Mouse (Mus musculus) stomach, postnatal 0 days (tissue): Measurements from ENCODE around the gene Lef1. TPM values are rescaled to one million over a fixed set of nuclear protein-coding genes. Genes with fewer than 3 reads are reported as not detected.

Experiments used
- ATAC-seq: fragments of 200-750 bp; cut with Nextera tagmentation; 2 replicates; pipeline ENCODE4 v1.8.0; 2017; ENCODE audit not compliant: low FRiP score, low TSS enrichment
- DNase-seq: peaks from one replicate; pipeline ENCODE4 v3.0.0-alpha.2; 2016; ENCODE audit warnings: low spot score
- H3K27ac ChIP-seq: fragments of 300-500 bp; sonication (generic); replicated peaks from 2 replicates; pipeline ENCODE4 v1.5.1; 2014; ENCODE audit warnings: mild to moderate bottlenecking, control low read depth
- H3K27me3 ChIP-seq: fragments of 300-500 bp; sonication (generic); 2 replicates; pipeline ENCODE4 v1.6.1; 2014; ENCODE audit warnings: low read length; ENCODE audit not compliant: control insufficient read depth, insufficient read depth
- H3K36me3 ChIP-seq: fragments of 300-500 bp; sonication (generic); 2 replicates; pipeline ENCODE4 v1.6.1; 2014; ENCODE audit warnings: low read length, mixed read lengths; ENCODE audit not compliant: control insufficient read depth, insufficient read depth
- H3K4me1 ChIP-seq: fragments of 300-500 bp; sonication (generic); replicated peaks from 2 replicates; pipeline ENCODE4 v1.6.1; 2014; ENCODE audit warnings: antibody characterized with exemption; ENCODE audit not compliant: control insufficient read depth, insufficient read depth
- H3K4me2 ChIP-seq: fragments of 300-500 bp; sonication (generic); replicated peaks from 2 replicates; pipeline ENCODE4 v1.6.1; 2014; ENCODE audit warnings: low read depth, mild to moderate bottlenecking, control low read depth, moderate library complexity
- H3K4me3 ChIP-seq: fragments of 300-500 bp; sonication (generic); 2 replicates; pipeline ENCODE4 v1.5.1; 2014; ENCODE audit warnings: low read depth, low read length, control low read depth
- H3K9ac ChIP-seq: fragments of 300-500 bp; sonication (generic); 2 replicates; pipeline ENCODE4 v1.6.1; 2014; ENCODE audit warnings: mild to moderate bottlenecking, low read length, control low read depth, mixed read lengths
- H3K9me3 ChIP-seq: fragments of 300-500 bp; sonication (generic); 2 replicates; pipeline ENCODE4 v1.6.1; 2016; ENCODE audit warnings: low read length; ENCODE audit not compliant: control insufficient read depth
- CTCF ChIP-seq: IDR thresholded peaks from 2 replicates; pipeline ENCODE4 v1.5.1; 2016; ENCODE audit warnings: antibody characterized with exemption, low read depth, mild to moderate bottlenecking, moderate library complexity
- EP300 ChIP-seq: optimal IDR thresholded peaks from 2 replicates; pipeline ENCODE3; 2016; ENCODE audit warnings: antibody characterized with exemption
- WGBS: fragments of 180-500 bp; shearing (Covaris S2); extraction: QIAGEN DNeasy Blood & Tissue Kit; methylation state at CpG from one replicate; pipeline ENCODE4 v1.1.7; 2014; 5-methylcytosine and 5-hydroxymethylcytosine counted together
- polyA plus RNA-seq: library from polyadenylated mRNA; unstranded; fragments of >200 nt; fragmentation: Nextera tagmentation; extraction: Ambion mirVana; gene quantifications from 2 replicates; pipeline ENCODE4 v1.2.1, GENCODE M21; 2015

Gene Lef1
- polyA plus RNA-seq, 1 experiment from 2014 or later = 0.50 TPM

- H3K9me3 ChIP-seq = no peaks in the 10 kb centered on the region
- no peak for TF ChIP-seq EP300
- TF ChIP-seq CTCF = no peak
- H3K4me3 ChIP-seq = peak overlapping the region; percentile 36
- H3K4me1 ChIP-seq = peaks cover 5% of the 10 kb centered on the region; the same call in 1 of the 2 replicates
- peaks cover 22% of the 10 kb centered on the region for H3K27me3 ChIP-seq
- H3K36me3 ChIP-seq = no peaks in the 10 kb centered on the region
- H3K4me2 ChIP-seq = peak overlapping the region; percentile 56
- no peak overlapping the region; the same call in 1 of the 2 replicates for H3K9ac ChIP-seq
- no peak overlapping the region for H3K27ac ChIP-seq
- ATAC-seq (peak; percentile 43; the same call in 1 of the 2 replicates), DNase-seq (peak; percentile 51)
- WGBS = under 1% methylated on average over 36 of the region's 36 CpGs
These were observed 4.3 kb upstream of the Lef1 start for GRCm38 (mm10) chr3:131105940-131106401.

- H3K27me3 ChIP-seq = peaks cover 25% of the 10 kb centered on the region
- no peak for DNase-seq
- TF ChIP-seq EP300 = no peak
- TF ChIP-seq CTCF = no peak
- H3K36me3 ChIP-seq = no peaks in the 10 kb centered on the region
- H3K9ac ChIP-seq = no peak overlapping the region; the same call in 1 of the 2 replicates
- peaks cover 12% of the 10 kb centered on the region for H3K4me1 ChIP-seq
- H3K9me3 ChIP-seq = no peaks in the 10 kb centered on the region
- WGBS = 3% methylated on average over 44 of the region's 45 CpGs
- H3K4me3 ChIP-seq = peak overlapping the region; percentile 36
- peak; percentile 25; the same call in 1 of the 2 replicates for ATAC-seq
- no peak overlapping the region for H3K27ac ChIP-seq
- H3K4me2 ChIP-seq = peak overlapping the region; percentile 56
These were observed 3.6 kb upstream of the Lef1 start for GRCm38 (mm10) chr3:131106451-131107291.

- WGBS = 5% methylated on average over 34 of the region's 34 CpGs
- Histone ChIP-seq H3K36me3 (no peaks in the 10 kb centered on the region), H3K4me1 (peaks cover 12% of the 10 kb centered on the region), H3K27ac (no peak overlapping the region), H3K4me2 (no peak overlapping the region), H3K27me3 (peaks cover 27% of the 10 kb centered on the region), H3K4me3 (no peak overlapping the region), H3K9ac (no peak overlapping the region), H3K9me3 (no peaks in the 10 kb centered on the region)
- DNase-seq = no peak
- no peak for ATAC-seq
- TF ChIP-seq EP300 = no peak
- no peak for TF ChIP-seq CTCF
These were observed 2.8 kb upstream of the Lef1 start for GRCm38 (mm10) chr3:131107301-131108093.

- Histone ChIP-seq H3K9ac (no peak overlapping the region), H3K4me2 (no peak overlapping the region), H3K27ac (no peak overlapping the region), H3K9me3 (no peaks in the 10 kb centered on the region), H3K4me1 (peaks cover 12% of the 10 kb centered on the region), H3K36me3 (no peaks in the 10 kb centered on the region), H3K4me3 (no peak overlapping the region), H3K27me3 (peaks cover 29% of the 10 kb centered on the region)
- TF ChIP-seq EP300 = no peak
- TF ChIP-seq CTCF = no peak
- DNase-seq (no peak), ATAC-seq (no peak)
- 4% methylated on average over 9 of the region's 9 CpGs for WGBS
These were observed 2.1 kb upstream of the Lef1 start for GRCm38 (mm10) chr3:131108094-131108653.

GRCm38 (mm10) chr3:131109066-131109685 lies 1.1 kb upstream of the Lef1 start:
- Histone ChIP-seq H3K27me3 (peaks cover 27% of the 10 kb centered on the region), H3K36me3 (no peaks in the 10 kb centered on the region), H3K4me3 (peak overlapping the region; percentile 44; the same call in 1 of the 2 replicates), H3K4me2 (no peak overlapping the region), H3K9ac (no peak overlapping the region), H3K9me3 (no peaks in the 10 kb centered on the region), H3K4me1 (peaks cover 12% of the 10 kb centered on the region), H3K27ac (no peak overlapping the region)
- TF ChIP-seq CTCF (no peak), EP300 (no peak)
- ATAC-seq (no peak), DNase-seq (no peak)
- 3% methylated on average over 15 of the region's 15 CpGs for WGBS
